Mouse (Mus musculus) liver, embryonic 14.5 days (tissue): ENCODE data around the gene Prnp. TPM values are rescaled to one million over a fixed set of nuclear protein-coding genes. Genes with fewer than 3 reads are reported as not detected.

Experiments
- ATAC-seq: fragments of 200-750 bp; cut with Nextera tagmentation; 2 replicates; pipeline ENCODE4 v1.8.0; 2017; ENCODE audit warnings: moderate number of reproducible peaks, mild to moderate bottlenecking, moderate library complexity; ENCODE audit not compliant: insufficient read depth
- DNase-seq, 3 experiments: peaks; one replicate each; pipeline ENCODE4 v3.0.0-alpha.2; 2012 to 2013; ENCODE audit warnings: low read depth in 3 of 3, low spot score in 3 of 3
- H3K27ac ChIP-seq: fragments of 300-500 bp; sonication (generic); 2 replicates; pipeline ENCODE4 v1.5.1; 2014; ENCODE audit warnings: moderate library complexity, mild to moderate bottlenecking, control low read depth, inconsistent platforms
- H3K27me3 ChIP-seq: fragments of 300-500 bp; sonication (generic); 2 replicates; pipeline ENCODE4 v1.6.1; 2014; ENCODE audit warnings: mild to moderate bottlenecking, low read length, moderate library complexity; ENCODE audit not compliant: control insufficient read depth, insufficient read depth
- H3K36me3 ChIP-seq: fragments of 300-500 bp; sonication (generic); replicated peaks from 2 replicates; pipeline ENCODE4 v1.6.1; 2014; ENCODE audit warnings: low read depth; ENCODE audit not compliant: control insufficient read depth, insufficient read depth
- H3K4me1 ChIP-seq, 2 experiments: fragments of 200-500 bp in 1 of 2; fragments of 300-500 bp in 1 of 2; sonication (generic) in 1 of 2; replicated peaks; 2 replicates each; pipeline ENCODE4 v1.6.1; 2012 to 2014; ENCODE audit warnings: antibody characterized with exemption in 1 of 2, inconsistent platforms in 1 of 2, low read length in 1 of 2; ENCODE audit not compliant: control insufficient read depth in 2 of 2, insufficient read depth in 2 of 2
- H3K4me2 ChIP-seq: fragments of 300-500 bp; sonication (generic); 2 replicates; pipeline ENCODE4 v1.6.1; 2014; ENCODE audit warnings: low read depth, mild to moderate bottlenecking, control low read depth, moderate library complexity
- H3K4me3 ChIP-seq, 2 experiments: fragments of 200-500 bp in 1 of 2; fragments of 300-500 bp in 1 of 2; sonication (generic) in 1 of 2; 2 replicates each; pipeline ENCODE4 v1.5.1; 2012 to 2014; ENCODE audit warnings: low read depth in 2 of 2, low read length in 2 of 2, mild to moderate bottlenecking in 2 of 2, control low read depth in 1 of 2, inconsistent platforms in 1 of 2, moderate library complexity in 1 of 2; ENCODE audit not compliant: insufficient read depth in 1 of 2
- H3K9ac ChIP-seq: fragments of 300-500 bp; sonication (generic); replicated peaks from 2 replicates; pipeline ENCODE4 v1.6.1; 2014; ENCODE audit warnings: mild to moderate bottlenecking, control low read depth, moderate library complexity
- H3K9me3 ChIP-seq: fragments of 300-500 bp; sonication (generic); 2 replicates; pipeline ENCODE4 v1.6.1; 2016; ENCODE audit warnings: low read length, mixed read lengths; ENCODE audit not compliant: control insufficient read depth
- CTCF ChIP-seq: IDR thresholded peaks from 2 replicates; pipeline ENCODE4 v1.5.1; 2016; ENCODE audit warnings: antibody characterized with exemption, low read depth, control low read depth
- EP300 ChIP-seq: IDR thresholded peaks from 2 replicates; pipeline ENCODE4 v1.6.1; 2016; ENCODE audit warnings: antibody characterized with exemption, low read depth
- WGBS: fragments of 180-500 bp; shearing (Covaris S2); extraction: QIAGEN DNeasy Blood & Tissue Kit; methylation state at CpG from one replicate; pipeline ENCODE4 v1.1.7; 2014; ENCODE audit not compliant: insufficient replicate concordance; 5-methylcytosine and 5-hydroxymethylcytosine counted together
- polyA plus RNA-seq, 2 experiments: library from polyadenylated mRNA; depleted of rRNA in 1 of 2; stranded (reverse) in 1 of 2; unstranded in 1 of 2; fragments of >200 nt; fragmentation: Nextera tagmentation in 1 of 2; extraction: Ambion mirVana in 1 of 2; gene quantifications; 2 replicates each; pipeline versions ENCODE4 v1.2.1 to v1.2.3; 2012 to 2014

Prnp gene
- polyA plus RNA-seq, 2 experiments = 15.6 to 20.3 TPM

- ATAC-seq = peak; percentile 42; the same call in 1 of the 2 replicates
- 30% methylated on average over 8 of the region's 8 CpGs for WGBS
- peak overlapping the region; percentile 67; the same call in 1 of the 2 replicates for H3K27ac ChIP-seq
Observed at GRCm38 (mm10) chr2:131939404-131940111, 29.8 kb downstream of the Prnp start.

GRCm38 (mm10) chr2:131940506-131940905, 30.8 kb downstream of the Prnp start:
- no peak overlapping the region; the same call in 1 of the 2 replicates for H3K9ac ChIP-seq
- ATAC-seq = peak; percentile 70

More at GRCm38 (mm10) chr2:131939404-131940111, 29.8 kb downstream of the Prnp start:
- Histone ChIP-seq H3K27me3 (no peaks in the 10 kb centered on the region), H3K9me3 (no peaks in the 10 kb centered on the region), H3K4me1 (peaks cover 17% of the 10 kb centered on the region in 2 experiments), H3K4me2 (no peak overlapping the region), H3K4me3 (no peak overlapping the region), H3K36me3 (no peaks in the 10 kb centered on the region; the same call in 1 of the 2 replicates), H3K9ac (no peak overlapping the region)
- peak; percentile 45 to 49 (median 47) for DNase-seq
- peak; percentile 90 for TF ChIP-seq CTCF
- no peak for TF ChIP-seq EP300

GRCm38 (mm10) chr2:131941501-131941900, 31.8 kb downstream of the Prnp start:
- no peak overlapping the region for H3K27ac ChIP-seq
- no peak for DNase-seq
- H3K27me3 ChIP-seq = no peaks in the 10 kb centered on the region
- no peak overlapping the region for H3K4me3 ChIP-seq
- no peaks in the 10 kb centered on the region for H3K9me3 ChIP-seq
- ATAC-seq = no peak
- H3K4me2 ChIP-seq = no peak overlapping the region
- H3K9ac ChIP-seq = no peak overlapping the region
- H3K36me3 ChIP-seq = no peaks in the 10 kb centered on the region; the same call in 1 of the 2 replicates
- 76% methylated on average over 6 of the region's 6 CpGs for WGBS
- TF ChIP-seq CTCF (no peak), EP300 (no peak)
- peaks cover 14 to 17% of the 10 kb centered on the region in 2 experiments for H3K4me1 ChIP-seq

More at GRCm38 (mm10) chr2:131940506-131940905, 30.8 kb downstream of the Prnp start:
- no peak overlapping the region for H3K4me3 ChIP-seq
- WGBS = 17% methylated on average over 3 of the region's 3 CpGs
- no peaks in the 10 kb centered on the region for H3K9me3 ChIP-seq
- no peak for TF ChIP-seq CTCF
- peak; percentile 84 for TF ChIP-seq EP300
- peak overlapping the region; percentile 38 for H3K4me2 ChIP-seq
- peak overlapping the region; percentile 67 for H3K27ac ChIP-seq
- H3K27me3 ChIP-seq = no peaks in the 10 kb centered on the region
- no peaks in the 10 kb centered on the region; the same call in 1 of the 2 replicates for H3K36me3 ChIP-seq
- peaks cover 16 to 17% of the 10 kb centered on the region in 2 experiments for H3K4me1 ChIP-seq
- peak; percentile 56 to 63 (median 60) for DNase-seq

- DNase-seq = no peak
- no peak for ATAC-seq
Observed at GRCm38 (mm10) chr2:131944370-131944769, 34.6 kb downstream of the Prnp start.

GRCm38 (mm10) chr2:131945225-131945624, 35.5 kb downstream of the Prnp start:
- H3K27me3 ChIP-seq = no peaks in the 10 kb centered on the region
- H3K36me3 ChIP-seq = no peaks in the 10 kb centered on the region
- no peak overlapping the region for H3K4me2 ChIP-seq
- no peaks in the 10 kb centered on the region for H3K9me3 ChIP-seq
- H3K9ac ChIP-seq = no peak overlapping the region
- no peak overlapping the region for H3K27ac ChIP-seq
- ATAC-seq (no peak), DNase-seq (no peak)
- peaks cover 9% of the 10 kb centered on the region in 2 experiments for H3K4me1 ChIP-seq
- no peak for TF ChIP-seq CTCF
- no peak for TF ChIP-seq EP300
- H3K4me3 ChIP-seq = no peak overlapping the region
- 36% methylated on average over 8 of the region's 8 CpGs for WGBS

More at GRCm38 (mm10) chr2:131944370-131944769, 34.6 kb downstream of the Prnp start:
- Histone ChIP-seq H3K9ac (no peak overlapping the region), H3K36me3 (no peaks in the 10 kb centered on the region), H3K4me2 (no peak overlapping the region), H3K27me3 (no peaks in the 10 kb centered on the region), H3K9me3 (no peaks in the 10 kb centered on the region), H3K4me3 (no peak overlapping the region), H3K27ac (no peak overlapping the region), H3K4me1 (peaks cover 14 to 17% of the 10 kb centered on the region in 2 experiments)
- TF ChIP-seq CTCF (no peak), EP300 (no peak)
- 27% methylated on average over 1 of the region's 1 CpGs for WGBS
